Mouse (Mus musculus): ENCODE measurements around the gene Accs.

The Accs gene

GRCm38 (mm10) chr2:93790798-93791345, 58.9 kb downstream of the Accs start:
- no peak for DNase-seq

DNA sequence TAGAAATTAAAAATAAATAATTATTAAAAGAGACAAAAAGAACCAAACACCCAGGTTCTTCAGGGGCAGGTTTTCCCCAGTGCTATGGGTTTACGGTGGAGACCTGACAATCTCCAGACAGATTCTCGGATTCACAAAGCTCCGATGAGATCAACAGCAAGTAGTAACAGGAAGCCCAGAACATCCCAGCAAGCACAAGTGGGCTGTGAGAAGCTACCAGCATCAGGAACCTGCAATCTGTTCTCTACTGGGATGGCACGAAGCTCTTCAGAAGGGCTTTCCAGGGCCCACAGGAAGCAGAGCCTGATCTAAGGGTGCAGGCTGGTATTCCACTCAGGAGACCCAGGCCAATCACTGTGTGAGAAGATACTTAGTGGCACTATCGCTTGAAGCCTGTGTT, 61.2 kb downstream of the Accs start:
- DNase-seq: no peak

GRCm38 (mm10) chr2:93786175-93786574, 63.6 kb downstream of the Accs start:
- peak in 1 of 2 experiments; percentile 15 for DNase-seq

DNA sequence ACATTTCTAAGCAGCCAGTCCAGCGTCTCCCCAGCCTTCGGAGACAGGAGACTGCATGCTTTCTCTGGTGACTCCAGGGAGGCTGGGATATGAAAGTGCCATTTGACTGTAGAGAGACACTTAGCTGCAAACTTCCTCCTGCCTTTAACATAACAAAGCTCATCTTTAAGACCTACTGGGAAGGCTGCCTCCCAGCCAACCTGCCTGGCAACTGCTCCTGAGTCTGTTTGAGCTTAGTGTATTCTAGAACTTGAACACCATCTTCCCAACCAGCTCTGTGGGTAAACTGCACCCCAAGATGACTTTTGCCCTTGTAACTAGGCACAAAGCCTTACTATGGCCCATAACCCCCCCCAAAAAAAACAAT, 64.3 kb downstream of the Accs start:
- DNase-seq: no peak

- no peak for DNase-seq
These were observed 64.9 kb downstream of the Accs start for GRCm38 (mm10) chr2:93784721-93785431.

DNA sequence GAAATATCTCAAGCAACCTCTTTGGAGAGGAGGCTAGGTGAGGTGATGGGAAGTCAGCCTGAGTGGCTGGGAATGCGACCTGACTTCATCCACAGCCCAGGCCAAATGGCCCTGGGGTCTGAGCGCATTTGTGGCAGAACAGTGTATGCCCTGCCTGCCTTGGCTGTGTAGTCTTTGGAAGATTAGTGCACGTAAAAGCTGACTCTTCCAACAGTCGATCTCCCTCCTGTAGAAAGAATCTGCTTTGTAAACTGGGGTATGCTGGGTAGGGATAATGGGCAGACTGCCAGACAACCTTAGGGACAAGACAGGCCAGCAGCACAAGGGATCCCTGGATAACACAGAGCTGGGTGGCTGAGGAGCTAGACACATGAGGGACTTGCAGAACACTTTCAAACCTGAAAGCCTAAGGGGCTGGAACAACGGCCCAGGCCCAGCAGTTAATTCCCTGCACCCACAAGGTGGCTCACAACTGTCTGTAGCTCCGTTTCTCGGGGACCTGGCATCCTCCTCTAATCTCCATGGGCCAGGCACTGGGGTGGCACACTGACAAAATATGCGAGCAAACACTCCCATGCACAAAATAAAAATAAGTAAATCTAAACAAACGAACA, 65.7 kb downstream of the Accs start:
- DNase-seq: no peak
